Comparison of ENCODE assay signal across 16 mouse cellular contexts in genomic region chr4:94412661-94413060, GRCm38 (mm10).
"Had no signal": no experiment of that assay in that cellular context is flagged by ENCODE, and none has a peak within 500 bp of the region (broad histone marks: within the 10 kb centered on the region; RNA-seq: fewer than 3 reads in every experiment).

No protein-coding gene starts in this region.

- H3K4me1 ChIP-seq: neural tube, embryonic 13.5 days; neural tube, embryonic 15.5 days; stomach, embryonic 15.5 days had no signal

- H3K9ac ChIP-seq: neural tube, embryonic 13.5 days; neural tube, embryonic 15.5 days; stomach, embryonic 15.5 days had no signal

- H3K4me2 ChIP-seq: neural tube, embryonic 13.5 days; neural tube, embryonic 15.5 days; stomach, embryonic 15.5 days had no signal

- H3K4me3 ChIP-seq: neural tube, embryonic 13.5 days; neural tube, embryonic 15.5 days; stomach, embryonic 15.5 days had no signal

- H3K36me3 ChIP-seq: neural tube, embryonic 13.5 days; neural tube, embryonic 15.5 days; stomach, embryonic 15.5 days had no signal

- H3K27me3 ChIP-seq: neural tube, embryonic 13.5 days; neural tube, embryonic 15.5 days; stomach, embryonic 15.5 days had no signal

- DNase-seq: retina, postnatal 1 day; right cerebral cortex, adult 18-20 months; right cerebral cortex, postnatal 14 days; right cerebral cortex, postnatal 25 days; right cerebral cortex, postnatal 4 days; spleen, adult 18-20 months; thymus, adult 18-20 months; thymus, adult 2 months; thymus, postnatal 14 days; thymus, postnatal 25 days; thymus, postnatal 36 days; thymus, postnatal 4 days had no signal

- H3K9me3 ChIP-seq: neural tube, embryonic 13.5 days; neural tube, embryonic 15.5 days; stomach, embryonic 15.5 days had no signal

- H3K27ac ChIP-seq: neural tube, embryonic 13.5 days; neural tube, embryonic 15.5 days; stomach, embryonic 15.5 days; stomach, postnatal 0 days had no signal
